Mouse (Mus musculus): Measurements from ENCODE around the gene Dpysl4. TPM values are rescaled to one million over a fixed set of nuclear protein-coding genes. Genes with fewer than 3 reads are reported as not detected.

Dpysl4 gene
- polyA plus RNA-seq, 2 experiments, result 0.10 to 0.15 TPM

- peak; percentile 80 for TF ChIP-seq CTCF (IDR thresholded peaks at IDR 0.05; ENCODE audit: low read depth)
- no peak for TF ChIP-seq EP300 (IDR thresholded peaks at IDR 0.05; ENCODE audit: low read depth)
- Histone ChIP-seq H3K27ac (no peak overlapping the region), H3K4me3 (ENCODE audit: insufficient read depth in 1 of 2, low read depth in 2 of 2, low read length in 2 of 2) (no peak overlapping the region), H3K9me3 (ENCODE audit: control insufficient read depth, low read length) (no peaks in the 10 kb centered on the region), H3K9ac (replicated peaks) (no peak overlapping the region), H3K4me1 (replicated peaks; ENCODE audit: control insufficient read depth in 2 of 2, insufficient read depth in 2 of 2, low read length in 1 of 2) (no peaks in the 10 kb centered on the region), H3K4me2 (ENCODE audit: low read depth) (no peak overlapping the region), H3K27me3 (ENCODE audit: control insufficient read depth, insufficient read depth, low read length) (no peaks in the 10 kb centered on the region), H3K36me3 (replicated peaks; ENCODE audit: control insufficient read depth, insufficient read depth, low read depth) (no peaks in the 10 kb centered on the region)
- WGBS (ENCODE audit: insufficient replicate concordance), result 30% methylated on average over 13 of the region's 13 CpGs
- ATAC-seq (ENCODE audit: insufficient read depth) (no peak), DNase-seq (ENCODE audit: low read depth in 3 of 3, low spot score in 3 of 3) (peak in 2 of 3 experiments; percentile 7 to 12)
Measured at GRCm38 (mm10) chr7:139119152-139119774, 33.5 kb downstream of the Dpysl4 start.

GRCm38 (mm10) chr7:139119775-139120153 is 34.0 kb downstream of the Dpysl4 start:
- Histone ChIP-seq H3K27ac (no peak overlapping the region), H3K4me2 (ENCODE audit: low read depth) (no peak overlapping the region), H3K4me1 (replicated peaks; ENCODE audit: control insufficient read depth in 2 of 2, insufficient read depth in 2 of 2, low read length in 1 of 2) (no peaks in the 10 kb centered on the region), H3K9ac (replicated peaks) (no peak overlapping the region), H3K36me3 (replicated peaks; ENCODE audit: control insufficient read depth, insufficient read depth, low read depth) (no peaks in the 10 kb centered on the region), H3K27me3 (ENCODE audit: control insufficient read depth, insufficient read depth, low read length) (no peaks in the 10 kb centered on the region), H3K4me3 (ENCODE audit: insufficient read depth in 1 of 2, low read depth in 2 of 2, low read length in 2 of 2) (no peak overlapping the region), H3K9me3 (ENCODE audit: control insufficient read depth, low read length) (no peaks in the 10 kb centered on the region)
- TF ChIP-seq CTCF (IDR thresholded peaks at IDR 0.05; ENCODE audit: low read depth) (no peak), EP300 (IDR thresholded peaks at IDR 0.05; ENCODE audit: low read depth) (no peak)
- 35% methylated on average over 2 of the region's 2 CpGs for WGBS (ENCODE audit: insufficient replicate concordance)
- no peak for DNase-seq (ENCODE audit: low read depth in 3 of 3, low spot score in 3 of 3)
- ATAC-seq (ENCODE audit: insufficient read depth), result no peak

GRCm38 (mm10) chr7:139125881-139126280 is 40.1 kb downstream of the Dpysl4 start:
- TF ChIP-seq CTCF (IDR thresholded peaks at IDR 0.05; ENCODE audit: low read depth), result no peak
- no peak for TF ChIP-seq EP300 (IDR thresholded peaks at IDR 0.05; ENCODE audit: low read depth)
- DNase-seq (ENCODE audit: low read depth in 3 of 3, low spot score in 3 of 3) (no peak), ATAC-seq (ENCODE audit: insufficient read depth) (no peak)
- Histone ChIP-seq H3K4me2 (ENCODE audit: low read depth) (no peak overlapping the region), H3K4me3 (ENCODE audit: insufficient read depth in 1 of 2, low read depth in 2 of 2, low read length in 2 of 2) (no peak overlapping the region), H3K36me3 (replicated peaks; ENCODE audit: control insufficient read depth, insufficient read depth, low read depth) (no peaks in the 10 kb centered on the region), H3K27me3 (ENCODE audit: control insufficient read depth, insufficient read depth, low read length) (no peaks in the 10 kb centered on the region), H3K4me1 (replicated peaks; ENCODE audit: control insufficient read depth in 2 of 2, insufficient read depth in 2 of 2, low read length in 1 of 2) (no peaks in the 10 kb centered on the region), H3K9ac (replicated peaks) (no peak overlapping the region), H3K9me3 (ENCODE audit: control insufficient read depth, low read length) (no peaks in the 10 kb centered on the region), H3K27ac (no peak overlapping the region)
- WGBS (ENCODE audit: insufficient replicate concordance), result 60% methylated on average over 4 of the region's 4 CpGs

- DNase-seq (ENCODE audit: low read depth in 3 of 3, low spot score in 3 of 3) (no peak), ATAC-seq (ENCODE audit: insufficient read depth) (no peak)
- no peak overlapping the region for H3K4me3 ChIP-seq (ENCODE audit: insufficient read depth in 1 of 2, low read depth in 2 of 2, low read length in 2 of 2)
- no peak overlapping the region for H3K27ac ChIP-seq
- no peaks in the 10 kb centered on the region for H3K27me3 ChIP-seq (ENCODE audit: control insufficient read depth, insufficient read depth, low read length)
- no peaks in the 10 kb centered on the region for H3K4me1 ChIP-seq (replicated peaks; ENCODE audit: control insufficient read depth in 2 of 2, insufficient read depth in 2 of 2, low read length in 1 of 2)
- TF ChIP-seq CTCF (IDR thresholded peaks at IDR 0.05; ENCODE audit: low read depth), result no peak
- H3K9me3 ChIP-seq (ENCODE audit: control insufficient read depth, low read length), result no peaks in the 10 kb centered on the region
- 59% methylated on average over 7 of the region's 7 CpGs for WGBS (ENCODE audit: insufficient replicate concordance)
- H3K36me3 ChIP-seq (replicated peaks; ENCODE audit: control insufficient read depth, insufficient read depth, low read depth), result no peaks in the 10 kb centered on the region
- no peak overlapping the region for H3K4me2 ChIP-seq (ENCODE audit: low read depth)
- no peak overlapping the region for H3K9ac ChIP-seq (replicated peaks)
Measured at GRCm38 (mm10) chr7:139126549-139126948, 40.7 kb downstream of the Dpysl4 start.

GRCm38 (mm10) chr7:139128994-139129393 is 43.2 kb downstream of the Dpysl4 start:
- 43% methylated on average over 4 of the region's 4 CpGs for WGBS (ENCODE audit: insufficient replicate concordance)
- DNase-seq (ENCODE audit: low read depth in 3 of 3, low spot score in 3 of 3), result no peak
- ATAC-seq (ENCODE audit: insufficient read depth), result no peak
- Histone ChIP-seq H3K36me3 (replicated peaks; ENCODE audit: control insufficient read depth, insufficient read depth, low read depth) (no peaks in the 10 kb centered on the region), H3K4me3 (ENCODE audit: insufficient read depth in 1 of 2, low read depth in 2 of 2, low read length in 2 of 2) (no peak overlapping the region), H3K27ac (no peak overlapping the region), H3K4me2 (ENCODE audit: low read depth) (no peak overlapping the region), H3K4me1 (replicated peaks; ENCODE audit: control insufficient read depth in 2 of 2, insufficient read depth in 2 of 2, low read length in 1 of 2) (no peaks in the 10 kb centered on the region), H3K9ac (replicated peaks) (no peak overlapping the region), H3K9me3 (ENCODE audit: control insufficient read depth, low read length) (no peaks in the 10 kb centered on the region), H3K27me3 (ENCODE audit: control insufficient read depth, insufficient read depth, low read length) (no peaks in the 10 kb centered on the region)
- TF ChIP-seq CTCF (IDR thresholded peaks at IDR 0.05; ENCODE audit: low read depth) (no peak), EP300 (IDR thresholded peaks at IDR 0.05; ENCODE audit: low read depth) (no peak)

Measured in liver, embryonic 14.5 days (tissue).